Mouse (Mus musculus): ENCODE measurements around the gene Cyp2w1.

Gene Cyp2w1

GRCm38 (mm10) chr5:139364911-139365571 lies 12.6 kb downstream of the Cyp2w1 start:
- no peak for DNase-seq (ENCODE audit: low spot score in 2 of 2)

DNA sequence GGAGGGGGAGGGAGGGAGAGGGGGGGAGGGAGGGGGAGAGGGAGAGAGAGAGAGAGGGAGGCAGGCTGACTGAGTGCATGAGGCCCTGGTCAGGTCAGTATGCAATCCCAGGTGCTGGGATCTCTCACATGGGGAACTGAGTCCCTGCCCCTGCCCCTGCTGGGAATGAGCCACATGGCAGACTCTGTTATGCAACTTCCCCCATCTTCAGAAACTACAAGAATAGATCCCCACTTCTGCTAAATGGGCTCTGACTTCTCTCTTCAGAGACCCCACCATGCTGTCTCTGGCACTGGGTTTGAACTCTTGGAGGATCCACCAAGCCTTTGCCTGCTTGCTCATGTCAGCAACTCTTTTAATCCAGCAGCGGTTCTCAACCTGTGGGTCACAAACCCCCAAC lies 13.4 kb downstream of the Cyp2w1 start:
- DNase-seq (ENCODE audit: low spot score in 2 of 2) = no peak

GRCm38 (mm10) chr5:139366484-139366883 lies 14.1 kb downstream of the Cyp2w1 start:
- DNase-seq (ENCODE audit: low spot score in 2 of 2) = no peak

- no peak for DNase-seq (ENCODE audit: low spot score in 2 of 2)
Measured at GRCm38 (mm10) chr5:139367884-139368458, 15.6 kb downstream of the Cyp2w1 start.

- no peak for DNase-seq (ENCODE audit: low spot score in 2 of 2)
Measured at GRCm38 (mm10) chr5:139368638-139369320, 16.4 kb downstream of the Cyp2w1 start.

GRCm38 (mm10) chr5:139370336-139370735 lies 17.9 kb downstream of the Cyp2w1 start:
- DNase-seq (ENCODE audit: low spot score in 2 of 2) = no peak

DNA sequence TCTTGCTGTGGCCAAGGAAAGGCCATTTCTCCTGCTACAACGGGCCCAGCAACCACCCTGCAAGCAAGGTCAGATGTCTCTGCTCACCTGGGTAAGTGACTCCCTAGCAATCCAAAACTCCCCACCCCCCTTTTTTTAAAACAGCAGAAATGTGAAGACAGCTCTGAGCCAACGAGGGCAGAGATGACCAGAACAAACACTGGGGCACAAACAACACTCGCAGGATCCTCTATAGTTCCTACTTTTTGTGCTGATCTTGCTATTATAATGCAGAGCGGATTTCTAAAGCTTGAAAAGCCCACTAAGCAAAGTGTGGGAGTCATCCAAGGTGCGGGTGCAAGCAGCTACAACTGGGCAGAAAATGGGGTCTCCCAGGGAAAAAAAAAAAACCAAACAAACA lies 18.7 kb downstream of the Cyp2w1 start:
- DNase-seq (ENCODE audit: low spot score in 2 of 2) = no peak

DNA sequence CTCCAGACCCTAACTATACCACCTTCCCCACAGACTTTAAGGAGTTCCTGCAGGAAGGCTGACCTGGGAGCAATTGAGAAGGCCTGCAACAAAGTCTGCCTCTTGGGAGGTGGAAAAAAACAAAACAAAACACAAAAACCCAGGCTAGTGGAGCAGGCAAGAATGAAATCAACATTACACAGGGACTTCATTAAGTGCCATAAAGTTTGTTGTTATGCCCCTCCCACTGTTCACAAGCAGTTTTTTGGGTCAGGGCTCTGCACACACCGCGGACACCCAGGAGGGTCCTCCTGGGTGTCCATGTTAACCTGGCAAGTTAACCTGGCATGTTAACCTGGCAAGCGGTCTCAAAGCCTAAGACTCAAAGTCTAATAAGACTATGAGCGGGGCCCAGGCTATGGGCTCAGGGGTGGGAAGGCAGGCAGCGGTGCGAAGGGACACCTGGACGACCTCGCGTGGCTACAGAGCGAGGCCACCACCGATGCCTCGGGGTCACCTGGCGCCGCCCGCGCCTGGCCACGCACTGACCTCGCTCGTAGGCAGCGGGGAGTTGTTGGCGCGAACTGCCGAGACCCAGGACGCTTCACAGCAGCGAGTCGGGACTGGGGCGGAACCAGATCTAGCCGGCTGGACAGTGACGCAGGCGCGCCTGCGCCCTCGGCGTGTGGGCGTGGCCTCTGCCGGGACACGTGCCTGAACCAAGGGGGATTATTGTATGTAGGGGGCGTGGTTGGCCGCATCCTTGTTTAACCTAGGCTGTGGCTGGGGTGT lies 19.4 kb downstream of the Cyp2w1 start:
- peak; percentile 71 to 74 for DNase-seq (ENCODE audit: low spot score in 2 of 2)

- DNase-seq (ENCODE audit: low spot score in 2 of 2) = no peak
Measured at GRCm38 (mm10) chr5:139373126-139373525, 20.7 kb downstream of the Cyp2w1 start.

- DNase-seq (ENCODE audit: low spot score in 2 of 2) = no peak
Measured at GRCm38 (mm10) chr5:139373889-139374444, 21.6 kb downstream of the Cyp2w1 start.

DNA sequence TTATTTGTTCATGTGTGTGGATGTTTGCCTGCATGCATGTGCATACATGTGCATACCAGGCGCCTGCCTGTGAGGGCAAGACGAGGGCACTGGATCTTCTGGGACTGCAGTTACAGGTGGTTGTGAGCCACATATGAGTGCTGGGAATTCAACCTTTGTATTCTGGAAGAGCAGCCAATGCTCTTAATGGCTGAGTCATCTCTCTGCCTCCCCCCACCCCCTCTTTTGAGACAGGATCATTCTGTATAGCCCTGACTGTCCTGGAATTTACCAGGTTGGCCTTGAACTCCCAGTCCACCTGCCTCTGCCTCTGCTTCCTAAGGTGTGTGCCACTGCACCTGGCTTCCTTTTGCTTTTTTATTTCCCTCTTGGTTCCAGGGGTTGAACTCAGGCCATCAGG lies 22.4 kb downstream of the Cyp2w1 start:
- no peak for DNase-seq (ENCODE audit: low spot score in 2 of 2)

- no peak for DNase-seq (ENCODE audit: low spot score in 2 of 2)
Measured at GRCm38 (mm10) chr5:139377468-139378270, 25.3 kb downstream of the Cyp2w1 start, which contains the start of gene Gpr146. TSS of gene Gpr146 (plus strand) at chr5:139377697.

DNA sequence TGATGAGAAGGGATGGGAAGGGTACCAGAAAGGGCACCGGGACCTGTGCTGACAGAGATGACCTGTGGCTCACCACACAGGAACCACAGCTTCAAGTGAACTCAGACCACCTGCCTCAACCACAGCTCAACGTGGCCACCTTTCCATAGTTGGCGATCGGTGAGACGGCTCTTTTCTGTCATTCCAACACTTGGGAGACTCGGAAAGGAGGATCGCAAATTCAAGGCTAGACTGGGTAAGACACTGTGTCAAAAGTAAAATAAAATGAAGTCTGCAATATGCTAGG lies 25.8 kb downstream of the Cyp2w1 start:
- no peak for DNase-seq (ENCODE audit: low spot score in 2 of 2)

DNA sequence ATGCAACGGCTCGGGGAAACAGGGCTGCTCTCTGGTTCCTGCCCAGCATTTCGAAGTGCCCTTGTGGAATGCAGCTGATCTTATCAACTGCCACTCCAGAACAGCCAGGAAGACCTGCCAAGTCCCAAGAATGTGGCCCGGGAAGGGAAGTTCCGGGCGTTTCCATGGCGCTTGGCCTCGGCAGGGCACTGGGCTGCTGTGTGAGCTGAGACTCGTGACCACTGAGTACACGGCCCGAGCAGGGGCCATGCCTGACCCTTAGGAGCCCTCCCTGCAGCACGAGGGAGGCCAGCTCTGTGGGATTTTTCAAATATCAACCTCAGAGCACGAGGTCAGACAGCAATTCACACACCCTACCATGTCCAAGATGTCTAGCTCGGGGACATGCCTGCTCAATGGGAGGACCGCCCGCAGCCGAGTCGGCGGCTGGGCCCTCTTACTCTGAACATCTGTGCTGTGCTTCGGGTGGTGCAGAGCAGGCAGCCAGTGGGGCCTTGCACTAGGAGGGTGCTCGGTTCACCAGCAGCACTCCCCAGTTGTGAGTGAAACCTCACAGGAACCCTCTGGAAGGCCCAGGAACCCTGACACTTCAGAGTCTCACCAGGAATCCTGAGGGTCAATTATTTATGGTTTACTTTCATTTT lies 26.7 kb downstream of the Cyp2w1 start:
- peak; percentile 40 to 54 for DNase-seq (ENCODE audit: low spot score in 2 of 2)

DNA sequence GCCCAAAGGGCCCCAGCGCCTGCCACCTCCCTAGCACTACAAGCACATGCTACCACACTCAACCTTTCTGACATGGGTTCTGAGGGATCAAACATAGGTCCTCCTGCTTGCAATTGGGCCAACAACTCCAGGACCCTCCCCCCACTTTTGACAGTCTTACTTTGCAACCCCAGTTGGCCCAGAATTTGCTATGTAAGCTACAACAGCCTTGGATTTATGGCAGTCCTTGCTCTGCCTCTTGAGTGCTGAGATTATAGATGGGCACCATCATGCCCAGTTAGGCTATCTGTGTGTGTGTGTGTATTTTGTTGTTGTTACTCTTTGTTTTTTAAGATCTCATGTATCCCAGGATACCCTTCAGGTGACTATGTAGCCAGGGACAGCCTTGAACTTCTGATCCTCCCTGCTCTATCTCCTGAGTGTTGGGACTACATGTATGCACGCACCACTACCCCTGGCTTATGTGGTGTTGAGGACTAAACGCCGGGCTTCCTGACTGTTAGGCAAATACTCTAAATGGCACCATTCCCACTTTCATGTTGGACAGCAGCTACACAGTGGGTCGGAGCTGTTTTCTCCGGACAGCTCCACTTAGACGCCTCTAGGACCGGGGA lies 27.5 kb downstream of the Cyp2w1 start:
- no peak for DNase-seq (ENCODE audit: low spot score in 2 of 2)

- DNase-seq (ENCODE audit: low spot score in 2 of 2) = peak; percentile 68 to 70
Measured at GRCm38 (mm10) chr5:139380385-139381248, 28.2 kb downstream of the Cyp2w1 start.

- DNase-seq (ENCODE audit: low spot score in 2 of 2) = peak; percentile 76 to 80
Measured at GRCm38 (mm10) chr5:139381586-139382513, 29.4 kb downstream of the Cyp2w1 start.

GRCm38 (mm10) chr5:139382760-139383159 lies 30.3 kb downstream of the Cyp2w1 start:
- peak; percentile 49 to 50 for DNase-seq (ENCODE audit: low spot score in 2 of 2)
